ENCODE assay signal across 32 mouse cellular contexts in the genomic region with DNA sequence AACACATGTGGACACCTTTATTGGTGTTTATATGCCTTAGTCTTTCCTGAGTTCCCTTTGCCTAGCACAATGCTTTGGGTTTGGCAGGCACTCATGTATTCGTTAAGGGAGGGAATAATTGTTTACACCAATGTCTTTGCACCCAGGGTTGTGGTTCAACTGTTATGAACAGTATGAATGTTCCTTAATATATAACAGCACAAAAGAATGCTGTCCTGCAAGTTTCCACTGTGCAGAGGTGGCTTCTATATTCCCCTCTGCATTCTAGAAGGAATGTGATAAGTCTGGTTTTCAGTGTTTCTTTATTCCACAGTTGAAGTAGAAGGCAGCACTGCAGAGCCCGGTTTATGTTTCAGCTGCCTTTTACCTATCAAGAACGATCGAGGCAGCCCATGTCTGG. TPM values are rescaled to one million over a fixed set of nuclear protein-coding genes. Genes with fewer than 3 reads are reported as not detected.
A peak's percentile ranks its signal among the peaks of the same experiment; 100 is the strongest.
DNase-seq lines count a peak whose midpoint lies in the region; ATAC-seq and TF ChIP-seq lines count a peak whose summit lies in the region.
"Had no signal": no experiment of that assay in that cellular context is flagged by ENCODE, and none has a peak within 500 bp of the region (broad histone marks: within the 10 kb centered on the region; RNA-seq: fewer than 3 reads in every experiment).

No protein-coding gene starts in this region.

- 80% methylated on average over 4 of the region's 4 CpGs for WGBS in heart, embryonic 10.5 days
- 69% methylated on average over 4 of the region's 4 CpGs for WGBS in kidney, postnatal 0 days
- WGBS in lung, embryonic 16.5 days = 48% methylated on average over 4 of the region's 4 CpGs
- 56% methylated on average over 4 of the region's 4 CpGs for WGBS in embryonic facial prominence, embryonic 15.5 days

- intact Hi-C loops in heart, postnatal 14 days (cut with DNase I) = no loop called here

- no peak for TF ChIP-seq CTCF in kidney, postnatal 0 days (IDR thresholded peaks at IDR 0.05; ENCODE audit: low read depth)

- no peaks in the 10 kb centered on the region for H3K27me3 ChIP-seq in heart, embryonic 10.5 days (ENCODE audit: insufficient read depth, poor library complexity, severe bottlenecking)
- no peaks in the 10 kb centered on the region for H3K27me3 ChIP-seq in kidney, postnatal 0 days (ENCODE audit: insufficient read depth, low read length)
- no peaks in the 10 kb centered on the region for H3K27me3 ChIP-seq in lung, embryonic 16.5 days (ENCODE audit: control insufficient read depth, insufficient read depth, low read depth, low read length)
- no peaks in the 10 kb centered on the region for H3K27me3 ChIP-seq in embryonic facial prominence, embryonic 15.5 days
- H3K27me3 ChIP-seq: heart, embryonic 12.5 days; limb, embryonic 13.5 days; liver, embryonic 13.5 days; megakaryocyte, embryonic 14.5 days; midbrain, embryonic 12.5 days; neural tube, embryonic 13.5 days; Patski had no signal

- no peak; the same call in 1 of the 2 replicates for ATAC-seq in kidney, postnatal 0 days (replicated peaks; ENCODE audit: low FRiP score, low read depth)
- peak; percentile 94 for ATAC-seq in lung, embryonic 16.5 days (ENCODE audit: low read depth)
- peak; percentile 69; the same call in 1 of the 2 replicates for ATAC-seq in embryonic facial prominence, embryonic 15.5 days (ENCODE audit: insufficient number of reproducible peaks, low FRiP score, low TSS enrichment, low read depth)
- ATAC-seq in monocyte, adult 5-6 weeks (replicated peaks; ENCODE audit: insufficient number of reproducible peaks, low FRiP score, low TSS enrichment, poor library complexity, severe bottlenecking) = no peak
- ATAC-seq: forebrain, embryonic 14.5 days; inflammation-experienced regulatory T-cells, adult 6 months; Patski had no signal

- H3K36me3 ChIP-seq in heart, embryonic 10.5 days = no peaks in the 10 kb centered on the region
- no peaks in the 10 kb centered on the region for H3K36me3 ChIP-seq in kidney, postnatal 0 days (ENCODE audit: insufficient read depth, low read length)
- no peaks in the 10 kb centered on the region for H3K36me3 ChIP-seq in lung, embryonic 16.5 days (ENCODE audit: control insufficient read depth, insufficient read depth, low read length)
- no peaks in the 10 kb centered on the region for H3K36me3 ChIP-seq in embryonic facial prominence, embryonic 15.5 days
- H3K36me3 ChIP-seq: heart, embryonic 12.5 days; limb, embryonic 13.5 days; liver, embryonic 13.5 days; midbrain, embryonic 12.5 days had no signal

- no peak overlapping the region for H3K4me3 ChIP-seq in heart, embryonic 10.5 days
- H3K4me3 ChIP-seq in kidney, postnatal 0 days (replicated peaks; ENCODE audit: low read depth, low read length) = no peak overlapping the region
- H3K4me3 ChIP-seq in lung, embryonic 16.5 days (ENCODE audit: low read length) = no peak overlapping the region
- H3K4me3 ChIP-seq in embryonic facial prominence, embryonic 15.5 days (replicated peaks) = no peak overlapping the region
- H3K4me3 ChIP-seq: gastrocnemius, adult 2 months; heart, embryonic 12.5 days; layer of hippocampus, adult 2 months; left cerebral cortex, adult 2 months; limb, embryonic 13.5 days; liver, embryonic 13.5 days; megakaryocyte, embryonic 14.5 days; midbrain, embryonic 12.5 days; neural tube, embryonic 13.5 days had no signal

- peak; percentile 17 for DNase-seq in heart, embryonic 10.5 days (ENCODE audit: low spot score)
- DNase-seq in heart, postnatal 14 days = no peak
- DNase-seq in kidney, postnatal 0 days (ENCODE audit: low spot score) = peak; percentile 5
- no peak for DNase-seq in kidney, postnatal 25 days
- DNase-seq in lung, postnatal 14 days = no peak
- DNase-seq: adrenal gland, postnatal 14 days; cerebellum, adult 11 months; cerebellum, adult 9-10 months; gastrocnemius, adult 2 months; gastrocnemius, postnatal 36 days; heart, adult 18-20 months; liver, embryonic 13.5 days; right cerebral cortex, postnatal 4 days; thymus, postnatal 4 days had no signal

- H3K9ac ChIP-seq in kidney, postnatal 0 days (ENCODE audit: low read depth, low read length) = no peak overlapping the region
- H3K9ac ChIP-seq in lung, embryonic 16.5 days (ENCODE audit: low read length) = no peak overlapping the region
- H3K9ac ChIP-seq in embryonic facial prominence, embryonic 15.5 days = no peak overlapping the region
- H3K9ac ChIP-seq: heart, embryonic 12.5 days; hindbrain, embryonic 14.5 days; limb, embryonic 13.5 days; liver, embryonic 13.5 days; midbrain, embryonic 12.5 days; neural tube, embryonic 13.5 days had no signal

- H3K4me2 ChIP-seq in kidney, postnatal 0 days (ENCODE audit: low read length) = no peak overlapping the region
- no peak overlapping the region for H3K4me2 ChIP-seq in lung, embryonic 16.5 days (ENCODE audit: low read depth, low read length)
- H3K4me2 ChIP-seq in embryonic facial prominence, embryonic 15.5 days (replicated peaks) = no peak overlapping the region
- H3K4me2 ChIP-seq: heart, embryonic 12.5 days; hindbrain, embryonic 14.5 days; limb, embryonic 13.5 days; liver, embryonic 13.5 days; midbrain, embryonic 12.5 days; neural tube, embryonic 13.5 days had no signal

- no peaks in the 10 kb centered on the region for H3K4me1 ChIP-seq in heart, embryonic 10.5 days
- no peaks in the 10 kb centered on the region for H3K4me1 ChIP-seq in kidney, postnatal 0 days (replicated peaks; ENCODE audit: insufficient read depth, low read length)
- peaks cover 4% of the 10 kb centered on the region; the same call in 1 of the 2 replicates for H3K4me1 ChIP-seq in lung, embryonic 16.5 days (replicated peaks; ENCODE audit: control insufficient read depth, insufficient read depth, low read length)
- H3K4me1 ChIP-seq in embryonic facial prominence, embryonic 15.5 days = no peaks in the 10 kb centered on the region
- H3K4me1 ChIP-seq: heart, embryonic 12.5 days; limb, embryonic 13.5 days; liver, embryonic 13.5 days; megakaryocyte, embryonic 14.5 days; midbrain, embryonic 12.5 days; neural tube, embryonic 13.5 days had no signal

- H3K9me3 ChIP-seq in heart, embryonic 10.5 days = no peaks in the 10 kb centered on the region
- no peaks in the 10 kb centered on the region for H3K9me3 ChIP-seq in kidney, postnatal 0 days (replicated peaks; ENCODE audit: low read length)
- no peaks in the 10 kb centered on the region for H3K9me3 ChIP-seq in lung, embryonic 16.5 days (ENCODE audit: control insufficient read depth, low read length)
- no peaks in the 10 kb centered on the region for H3K9me3 ChIP-seq in embryonic facial prominence, embryonic 15.5 days (replicated peaks)
- H3K9me3 ChIP-seq: limb, embryonic 13.5 days; liver, embryonic 13.5 days; midbrain, embryonic 12.5 days; neural tube, embryonic 13.5 days had no signal

- H3K27ac ChIP-seq in heart, embryonic 10.5 days = no peak overlapping the region
- H3K27ac ChIP-seq in kidney, postnatal 0 days = no peak overlapping the region
- peak overlapping the region; percentile 69 for H3K27ac ChIP-seq in lung, embryonic 16.5 days (ENCODE audit: low read length)
- no peak overlapping the region for H3K27ac ChIP-seq in embryonic facial prominence, embryonic 15.5 days (replicated peaks)
- H3K27ac ChIP-seq: gastrocnemius, adult 2 months; hindbrain, embryonic 14.5 days; layer of hippocampus, adult 2 months; left cerebral cortex, adult 2 months; limb, embryonic 13.5 days; liver, embryonic 13.5 days; midbrain, embryonic 12.5 days; neural tube, embryonic 13.5 days had no signal

RNA-seq across cellular contexts. Expression of a gene that starts 10.0 kb away (rescaled TPM):
- 0.34 and 0.72 TPM in 2 replicates for polyA plus RNA-seq in heart, embryonic 10.5 days (2016; fragmentation: Nextera tagmentation; extraction: Ambion mirVana)
- not detected for total RNA-seq in heart, postnatal 14 days (2021)
- 0.55 and 0.64 TPM in 2 replicates for polyA plus RNA-seq in kidney, postnatal 0 days (2015; fragmentation: Nextera tagmentation; extraction: Ambion mirVana)
- 0.45 and 1.1 TPM in 2 replicates for polyA plus RNA-seq in lung, embryonic 16.5 days (2015; fragmentation: Nextera tagmentation; extraction: Ambion mirVana)
- polyA plus RNA-seq in embryonic facial prominence, embryonic 15.5 days (2015; fragmentation: Nextera tagmentation; extraction: Ambion mirVana) = 0.56 and 1.3 TPM in 2 replicates
- total RNA-seq in monocyte, adult 5-6 weeks (2017) = 0.19 TPM in 1 of 3 replicates, not detected in the others
- total RNA-seq: adrenal gland, postnatal 14 days; gastrocnemius, adult 2 months; gastrocnemius, postnatal 36 days; heart, adult 18-20 months; layer of hippocampus, adult 2 months; layer of hippocampus, postnatal 14 days had no signal
- polyA plus RNA-seq: heart, postnatal 0 days; spleen, adult 2 months; testis, adult 2 months had no signal

Comparison
In these comparisons a context has a peak if more than half of its experiments do, and no peak if none do; other contexts are left out.
1. DNase-seq: peak in heart, embryonic 10.5 days (single experiment) and kidney, postnatal 0 days (single experiment); none in heart, postnatal 14 days (0 of 2), kidney, postnatal 25 days (0 of 2) and lung, postnatal 14 days (single experiment).
2. ATAC-seq: peak in lung, embryonic 16.5 days (single experiment) and embryonic facial prominence, embryonic 15.5 days (single experiment); none in kidney, postnatal 0 days (single experiment) and monocyte, adult 5-6 weeks (single experiment).